Mouse (Mus musculus) CH12.LX (cell line): ENCODE results near the gene Olfml2b. TPM values are rescaled to one million over a fixed set of nuclear protein-coding genes. Genes with fewer than 3 reads are reported as not detected.

ENCODE experiments used
- DNase-seq: peaks from one replicate; pipeline ENCODE4 v3.0.0-alpha.2; 2013; ENCODE audit errors: extremely low read depth
- H3K27ac ChIP-seq: 2 replicates; pipeline ENCODE4 v1.5.1; 2012; ENCODE audit warnings: low read depth, mild to moderate bottlenecking, control low read depth, moderate library complexity; ENCODE audit not compliant: insufficient read depth
- H3K27me3 ChIP-seq: replicated peaks from 2 replicates; pipeline ENCODE3; 2012; ENCODE audit warnings: inconsistent platforms
- H3K36me3 ChIP-seq, 2 experiments: replicated peaks in 1 of 2; 2 replicates each; pipeline versions ENCODE3 to v1.6.1; 2012; ENCODE audit warnings: inconsistent platforms in 1 of 2, low read length in 1 of 2, mild to moderate bottlenecking in 1 of 2, mixed read lengths in 1 of 2, moderate library complexity in 1 of 2; ENCODE audit not compliant: control insufficient read depth in 1 of 2, insufficient read depth in 1 of 2
- H3K4me1 ChIP-seq, 2 experiments: 2 replicates each; pipeline ENCODE4 v1.6.1; 2012; ENCODE audit warnings: inconsistent platforms in 1 of 2, moderate library complexity in 1 of 2; ENCODE audit not compliant: insufficient read depth in 2 of 2, control insufficient read depth in 1 of 2
- H3K4me2 ChIP-seq: 2 replicates; pipeline ENCODE4 v1.6.1; 2012; ENCODE audit warnings: low read depth, mild to moderate bottlenecking, control low read depth; ENCODE audit not compliant: poor library complexity, insufficient read depth, severe bottlenecking
- H3K4me3 ChIP-seq, 3 experiments: fragments of 150-350 bp in 1 of 3; sonication (generic) in 1 of 3; replicated peaks in 1 of 3; 2 replicates each; pipeline versions ENCODE3 to v1.5.1; 2011 to 2012; ENCODE audit warnings: low read depth in 2 of 3, low read length in 2 of 3, mild to moderate bottlenecking in 2 of 3, moderate library complexity in 2 of 3, control low read depth in 1 of 3, improper control_type of control experiment in 1 of 3, inconsistent platforms in 1 of 3, mixed read lengths in 1 of 3; ENCODE audit not compliant: poor library complexity in 1 of 3
- H3K79me2 ChIP-seq: replicated peaks from 2 replicates; pipeline ENCODE4 v1.6.1; 2012; ENCODE audit warnings: mild to moderate bottlenecking, moderate library complexity; ENCODE audit not compliant: control insufficient read depth, poor library complexity, insufficient read depth, severe bottlenecking; ENCODE audit errors: extremely low read depth
- H3K9ac ChIP-seq: 2 replicates; pipeline ENCODE4 v1.6.1; 2012; ENCODE audit warnings: low read depth, mild to moderate bottlenecking, control low read depth, moderate library complexity; ENCODE audit not compliant: insufficient read depth
- H3K9me3 ChIP-seq: replicated peaks from 2 replicates; pipeline ENCODE3; 2012; ENCODE audit warnings: low read length, inconsistent platforms, mixed read lengths
- BHLHE40 ChIP-seq: IDR thresholded peaks from 2 replicates; pipeline ENCODE4 v1.6.1; 2011; ENCODE audit warnings: mild to moderate bottlenecking, low read depth, low read length, improper control_type of control experiment
- E2F4 ChIP-seq: IDR thresholded peaks from 2 replicates; pipeline ENCODE4 v1.6.1; 2011; ENCODE audit warnings: low read depth, low read length, improper control_type of control experiment; ENCODE audit not compliant: insufficient replicate concordance
- HCFC1 ChIP-seq: IDR thresholded peaks from 2 replicates; pipeline ENCODE4 v1.6.1; 2012; ENCODE audit warnings: low read depth, mild to moderate bottlenecking, inconsistent platforms, low read length, improper control_type of control experiment
- JUN ChIP-seq: IDR thresholded peaks from 2 replicates; pipeline ENCODE4 v1.6.1; 2011; ENCODE audit warnings: low read depth, mild to moderate bottlenecking, low read length, improper control_type of control experiment, moderate library complexity; ENCODE audit not compliant: insufficient read depth
- MAFK ChIP-seq: IDR thresholded peaks from 2 replicates; pipeline ENCODE4 v1.6.1; 2011; ENCODE audit warnings: low read length, improper control_type of control experiment; ENCODE audit not compliant: insufficient replicate concordance
- MAZ ChIP-seq: IDR thresholded peaks from 2 replicates; pipeline ENCODE4 v1.6.1; 2012; ENCODE audit warnings: low read depth, mild to moderate bottlenecking, inconsistent platforms, low read length, improper control_type of control experiment, moderate library complexity
- MXI1 ChIP-seq: IDR thresholded peaks from 2 replicates; pipeline ENCODE4 v1.6.1; 2011; ENCODE audit warnings: mild to moderate bottlenecking, low read depth, low read length, improper control_type of control experiment
- MYC ChIP-seq: IDR thresholded peaks from 2 replicates; pipeline ENCODE4 v1.6.1; 2011; ENCODE audit warnings: low read depth, mild to moderate bottlenecking, improper control_type of control experiment, low read length
- NELFE ChIP-seq: IDR thresholded peaks from 2 replicates; pipeline ENCODE4 v1.6.1; 2011; ENCODE audit warnings: low read depth, low read length, improper control_type of control experiment
- PAX5 ChIP-seq: IDR thresholded peaks from 2 replicates; pipeline ENCODE4 v1.6.1; 2012; ENCODE audit warnings: low read length, inconsistent platforms, mixed read lengths
- POLR2A ChIP-seq: IDR thresholded peaks from 2 replicates; pipeline ENCODE4 v1.6.1; 2011; ENCODE audit warnings: low read depth, mild to moderate bottlenecking, improper control_type of control experiment, low read length
- POLR2AphosphoS2 ChIP-seq: IDR thresholded peaks from 2 replicates; pipeline ENCODE4 v1.6.1; 2011; ENCODE audit warnings: low read depth, low read length, improper control_type of control experiment
- RAD21 ChIP-seq: IDR thresholded peaks from 2 replicates; pipeline ENCODE4 v1.6.1; 2011; ENCODE audit warnings: low read depth, mild to moderate bottlenecking, low read length, improper control_type of control experiment, moderate library complexity
- RCOR1 ChIP-seq: conservative IDR thresholded peaks from 2 replicates; pipeline ENCODE4 v1.6.1; 2012; ENCODE audit warnings: low read depth, mild to moderate bottlenecking, inconsistent platforms, low read length, improper control_type of control experiment
- SIN3A ChIP-seq: IDR thresholded peaks from 2 replicates; pipeline ENCODE4 v1.6.1; 2012; ENCODE audit warnings: low read length, improper control_type of control experiment, inconsistent platforms
- SMC3 ChIP-seq: IDR thresholded peaks from 2 replicates; pipeline ENCODE4 v1.6.1; 2011; ENCODE audit warnings: low read depth, low read length, improper control_type of control experiment
- TCF12 ChIP-seq: IDR thresholded peaks from 2 replicates; pipeline ENCODE4 v1.6.1; 2014; ENCODE audit warnings: low read depth, mild to moderate bottlenecking, inconsistent platforms, low read length, improper control_type of control experiment
- UBTF ChIP-seq: IDR thresholded peaks from 2 replicates; pipeline ENCODE4 v1.6.1; 2012; ENCODE audit warnings: low read depth, mild to moderate bottlenecking, inconsistent platforms, low read length, improper control_type of control experiment, moderate library complexity
- ZNF384 ChIP-seq: IDR thresholded peaks from 2 replicates; pipeline ENCODE4 v1.6.1; 2012; ENCODE audit warnings: low read depth, low read length, improper control_type of control experiment, inconsistent platforms
- dilution Hi-C: fragments of 300-500 bp; cut with MboI; formaldehyde crosslinking; loops from 2 replicates; pipeline ENCODE4 v1.14.3; 2020; ENCODE audit warnings: low sequenced_read_pairs; ENCODE audit not compliant: extremely low pct_unique_long_range_greater_than_20kb, extremely low pct_ligation_motif_present
- in situ Hi-C: fragments of 300-500 bp; cut with MboI; formaldehyde crosslinking; loops from 3 replicates; pipeline ENCODE4 v1.14.3; 2019; ENCODE audit warnings: low sequenced_read_pairs, low pct_ligation_motif_present, low pct_unique_long_range_greater_than_20kb, mixed read lengths
- polyA plus RNA-seq: library from polyadenylated mRNA; unstranded; fragments of >175 nt; gene quantifications from 2 replicates; pipeline ENCODE4 v1.2.1, GENCODE M21; 2012; ENCODE audit warnings: low read depth; ENCODE audit not compliant: insufficient read length
- total RNA-seq, 2 experiments: library from RNA; depleted of rRNA; stranded (reverse); fragments of 300-350 nt in 1 of 2; fragments of >200 nt in 1 of 2; gene quantifications; 2 replicates each; pipeline ENCODE4 v1.2.3; 2012 to 2014

Olfml2b gene
- total and polyA plus RNA-seq, 3 experiments: 0.34 to 1.0 (median 0.35) TPM

DNA sequence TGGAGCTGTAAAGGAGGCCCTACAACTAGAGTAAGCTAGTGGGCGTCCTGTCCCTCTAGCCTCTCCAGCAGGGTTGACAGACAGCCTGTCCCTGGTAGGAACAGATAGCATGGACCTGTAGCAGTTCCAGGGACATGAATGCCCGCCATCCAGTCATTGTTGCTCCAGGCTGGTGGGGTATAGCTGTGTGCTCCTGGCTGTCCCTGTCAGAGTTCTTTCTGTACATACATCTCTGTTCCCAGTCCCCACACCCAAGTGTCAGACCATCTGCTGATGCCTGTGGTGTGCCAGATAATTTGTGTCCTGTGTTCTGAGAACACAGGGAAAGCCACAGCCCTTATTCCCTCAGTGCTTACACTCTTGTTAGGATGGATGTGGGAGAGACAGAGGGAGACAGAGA is 35.3 kb downstream of the Olfml2b start:
- in situ Hi-C loops: no loop called here
- H3K27ac ChIP-seq: no peak overlapping the region
- H3K4me3 ChIP-seq: no peak overlapping the region
- H3K79me2 ChIP-seq: no peaks in the 10 kb centered on the region
- TF ChIP-seq TCF12 (no peak), MXI1 (no peak), BHLHE40 (no peak), SIN3A (no peak), NELFE (no peak)
- TF ChIP-seq, all 38 proteins: peak for 0
- dilution Hi-C loops: no loop called here
- Histone ChIP-seq H3K9ac (no peak overlapping the region), H3K4me1 (peaks cover 9 to 11% of the 10 kb centered on the region in 2 experiments), H3K9me3 (peaks cover 4% of the 10 kb centered on the region), H3K27me3 (no peaks in the 10 kb centered on the region), H3K4me2 (no peak overlapping the region), H3K36me3 (no peaks in the 10 kb centered on the region)
- no peak for DNase-seq

DNA sequence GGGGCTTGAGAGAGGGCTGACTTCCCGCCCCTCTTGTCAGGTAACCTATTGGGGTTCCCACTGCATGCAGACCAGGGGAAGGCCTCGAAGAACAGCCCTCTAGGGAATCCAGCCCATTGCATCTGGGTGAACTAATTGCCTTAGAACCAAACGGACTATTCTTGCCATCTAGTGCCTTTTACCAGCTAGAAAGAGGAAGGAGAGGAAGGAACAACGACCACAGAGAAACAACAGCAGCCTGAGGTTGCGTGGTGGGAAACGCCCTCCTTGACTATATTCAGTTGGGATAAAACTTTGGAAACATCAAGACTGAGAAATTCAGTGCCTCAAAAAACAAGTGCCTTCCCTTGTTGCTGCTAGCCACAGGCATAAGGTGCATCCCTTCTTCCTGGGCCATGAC is 39.5 kb downstream of the Olfml2b start:
- no peak overlapping the region for H3K4me3 ChIP-seq
- DNase-seq: no peak
- H3K27me3 ChIP-seq: no peaks in the 10 kb centered on the region
- H3K27ac ChIP-seq: no peak overlapping the region
- no peak for TF ChIP-seq MYC
- no peak for TF ChIP-seq NELFE
- TF ChIP-seq MAZ: no peak
- no peak for TF ChIP-seq JUN
- no peak for TF ChIP-seq UBTF
- no peak for TF ChIP-seq POLR2AphosphoS2
- no peak for TF ChIP-seq MAFK
- TF ChIP-seq PAX5: no peak
- no peak for TF ChIP-seq RCOR1
- no peak for TF ChIP-seq RAD21
- no peak for TF ChIP-seq E2F4
- no peak for TF ChIP-seq SIN3A
- TF ChIP-seq ZNF384: no peak
- TF ChIP-seq POLR2A: no peak
- no peak for TF ChIP-seq SMC3
- TF ChIP-seq HCFC1: no peak
- dilution Hi-C loops: no loop called here
- peaks cover 11% of the 10 kb centered on the region in 2 experiments for H3K4me1 ChIP-seq
- in situ Hi-C loops: no loop called here
- H3K9me3 ChIP-seq: no peaks in the 10 kb centered on the region
- H3K79me2 ChIP-seq: no peaks in the 10 kb centered on the region
- no peaks in the 10 kb centered on the region for H3K36me3 ChIP-seq
- no peak overlapping the region for H3K4me2 ChIP-seq
- H3K9ac ChIP-seq: no peak overlapping the region
